Mouse (Mus musculus) forelimb bud, embryonic 11.5 days (tissue): Measurements from ENCODE around the gene Ranbp3l.

ENCODE experiments used
- DNase-seq: peaks from one replicate; pipeline ENCODE4 v3.0.0-alpha.2; 2012; ENCODE audit warnings: low read depth, low spot score

Ranbp3l gene

GRCm38 (mm10) chr15:9070912-9071555 lies 103.3 kb downstream of the Ranbp3l start, which contains the start of gene Nadk2:
Nadk2 (plus strand) TSS chr15:9071260.
- peak; percentile 99 for DNase-seq

- peak; percentile 58 for DNase-seq
Measured at GRCm38 (mm10) chr15:9071556-9072544, 104.1 kb downstream of the Ranbp3l start.

GRCm38 (mm10) chr15:9072630-9073029 lies 104.9 kb downstream of the Ranbp3l start:
- DNase-seq, result no peak

- DNase-seq, result no peak
Measured at GRCm38 (mm10) chr15:9073067-9073608, 105.4 kb downstream of the Ranbp3l start.

GRCm38 (mm10) chr15:9073684-9074083 lies 105.9 kb downstream of the Ranbp3l start:
- no peak for DNase-seq

- no peak for DNase-seq
Measured at GRCm38 (mm10) chr15:9074139-9074538, 106.4 kb downstream of the Ranbp3l start.

- no peak for DNase-seq
Measured at GRCm38 (mm10) chr15:9074671-9075070, 106.9 kb downstream of the Ranbp3l start.

- no peak for DNase-seq
Measured at GRCm38 (mm10) chr15:9075608-9076200, 108.0 kb downstream of the Ranbp3l start.

- DNase-seq, result no peak
Measured at GRCm38 (mm10) chr15:9078481-9079300, 110.9 kb downstream of the Ranbp3l start.

- no peak for DNase-seq
Measured at GRCm38 (mm10) chr15:9079626-9080025, 111.9 kb downstream of the Ranbp3l start.

GRCm38 (mm10) chr15:9080206-9080605 lies 112.5 kb downstream of the Ranbp3l start:
- no peak for DNase-seq

GRCm38 (mm10) chr15:9081294-9081693 lies 113.5 kb downstream of the Ranbp3l start:
- DNase-seq, result no peak

GRCm38 (mm10) chr15:9082753-9083152 lies 115.0 kb downstream of the Ranbp3l start:
- no peak for DNase-seq

GRCm38 (mm10) chr15:9086813-9087212 lies 119.1 kb downstream of the Ranbp3l start:
- DNase-seq, result no peak

- no peak for DNase-seq
Measured at GRCm38 (mm10) chr15:9087421-9087820, 119.7 kb downstream of the Ranbp3l start.

- DNase-seq, result no peak
Measured at GRCm38 (mm10) chr15:9087895-9088682, 120.3 kb downstream of the Ranbp3l start.

- DNase-seq, result no peak
Measured at GRCm38 (mm10) chr15:9088683-9089072, 120.9 kb downstream of the Ranbp3l start.

GRCm38 (mm10) chr15:9089136-9089720 lies 121.5 kb downstream of the Ranbp3l start:
- DNase-seq, result no peak

- no peak for DNase-seq
Measured at GRCm38 (mm10) chr15:9090662-9091061, 122.9 kb downstream of the Ranbp3l start.
